Mouse (Mus musculus): ENCODE data around the gene AI467606.

DNA sequence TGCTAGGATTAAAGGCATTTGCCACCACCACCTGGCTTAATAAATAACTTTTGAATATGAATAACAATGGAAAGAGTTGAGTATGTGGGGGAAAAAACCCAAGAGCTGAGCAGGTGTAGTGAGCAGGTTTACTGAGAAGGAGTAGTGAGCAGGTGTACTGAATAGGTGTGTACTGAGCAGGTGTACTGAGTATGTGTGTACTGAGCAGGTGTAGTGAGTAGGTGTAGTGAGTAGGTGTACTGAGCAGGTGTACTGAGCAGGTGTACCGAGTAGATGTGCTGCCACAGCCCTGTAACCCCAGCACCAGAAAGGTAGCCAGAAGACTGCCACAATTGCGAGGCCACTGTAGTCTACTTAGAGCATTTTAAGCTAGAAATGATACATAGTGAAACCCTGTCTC lies 6.4 kb upstream of the AI467606 start:
- TF ChIP-seq POLR2A (IDR thresholded peaks at IDR 0.05; ENCODE audit: borderline replicate concordance, extremely low read depth, low read depth, low read length) (no peak), CTCF (IDR thresholded peaks at IDR 0.05; ENCODE audit: insufficient read depth, low read length) (no peak)
